Mouse (Mus musculus): ENCODE measurements around the gene Sept9. TPM values are rescaled to one million over a fixed set of nuclear protein-coding genes. Genes with fewer than 3 reads are reported as not detected.

Gene Sept9
- polyA plus RNA-seq, 1 experiment, result 118 TPM

DNA sequence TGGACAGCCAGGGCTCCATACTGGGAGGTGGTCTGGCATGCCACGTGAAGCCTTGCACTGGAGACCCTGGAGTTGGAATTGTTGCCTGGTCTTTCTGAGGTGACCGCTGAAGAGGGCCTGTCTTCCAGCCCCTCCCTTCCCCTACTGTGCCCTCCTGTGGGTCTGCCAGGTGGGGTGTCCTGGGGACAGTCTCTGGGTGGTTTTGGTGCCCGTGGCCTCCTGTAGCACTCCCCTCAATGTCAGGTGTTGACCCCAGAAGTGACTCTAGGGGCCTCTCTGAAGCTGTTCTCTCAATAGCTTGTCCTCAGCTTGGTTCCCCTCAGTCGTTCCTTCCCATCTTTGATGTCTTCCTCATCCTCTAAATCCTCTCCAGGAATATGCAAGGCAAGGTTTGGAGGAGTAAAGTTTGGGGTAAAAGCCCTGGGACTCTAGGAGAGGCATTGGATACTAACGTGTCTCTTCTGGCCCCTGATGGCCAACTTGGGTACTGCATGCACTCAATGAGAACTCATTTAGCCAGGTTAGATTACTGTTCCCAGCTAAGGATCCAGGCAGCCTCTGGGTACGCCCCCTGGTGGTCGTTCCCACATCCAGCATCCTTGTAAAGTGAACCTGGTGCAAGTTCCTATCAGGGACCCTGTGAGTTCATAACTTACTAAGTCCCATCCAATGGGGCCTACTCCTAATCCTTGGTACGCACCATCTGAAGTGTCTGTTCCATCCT, 158.6 kb downstream of the Sept9 start:
- Histone ChIP-seq H3K4me3 (ENCODE audit: insufficient read depth, low read depth, low read length) (no peak overlapping the region), H3K4me1 (ENCODE audit: control insufficient read depth, insufficient read depth, insufficient read length, low read length) (peaks cover 14% of the 10 kb centered on the region), H3K27ac (replicated peaks; ENCODE audit: low read depth, low read length) (no peak overlapping the region)

DNA sequence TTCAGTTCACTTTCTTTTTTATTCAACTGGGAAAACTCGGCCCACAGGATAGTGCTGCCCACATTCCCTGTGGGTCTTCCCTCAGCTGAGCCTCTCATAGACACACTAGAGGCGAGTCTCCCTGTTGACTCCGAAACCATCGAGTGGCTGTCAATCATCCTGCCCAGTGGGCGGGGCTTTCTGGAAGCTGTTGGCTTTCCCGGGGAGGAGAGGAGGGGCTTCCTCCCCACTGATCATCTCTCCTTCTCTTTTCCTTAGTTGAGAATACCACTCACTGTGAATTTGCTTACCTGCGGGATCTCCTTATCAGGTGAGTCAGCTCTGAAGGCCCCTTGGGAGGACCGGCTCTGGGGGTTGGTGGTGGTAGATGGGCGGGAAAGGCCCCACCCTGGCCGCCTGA, 159.7 kb downstream of the Sept9 start:
- H3K4me3 ChIP-seq (ENCODE audit: insufficient read depth, low read depth, low read length), result no peak overlapping the region
- peaks cover 4% of the 10 kb centered on the region; the same call in 1 of the 2 replicates for H3K4me1 ChIP-seq (ENCODE audit: control insufficient read depth, insufficient read depth, insufficient read length, low read length)
- H3K27ac ChIP-seq (replicated peaks; ENCODE audit: low read depth, low read length), result no peak overlapping the region

DNA sequence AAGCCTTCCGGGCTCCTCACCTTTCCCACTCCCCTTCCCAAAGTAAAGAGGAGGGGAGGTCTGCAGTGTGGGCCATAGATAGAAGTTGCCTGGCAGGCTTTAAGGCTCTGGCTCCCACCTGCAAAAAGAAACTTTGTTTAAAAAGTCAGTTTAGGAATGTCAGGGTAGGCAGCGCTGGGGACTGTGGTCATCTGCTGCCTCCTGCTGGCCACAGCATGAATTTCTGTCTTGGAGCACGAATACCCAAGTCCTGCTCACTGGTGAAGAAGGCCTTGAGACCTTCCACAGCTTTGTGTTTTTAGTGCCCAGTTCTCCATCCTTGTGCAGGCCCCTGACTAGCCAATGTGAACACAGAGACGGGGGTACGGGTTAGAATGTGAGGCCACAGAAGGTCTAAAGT, 160.4 kb downstream of the Sept9 start:
- Histone ChIP-seq H3K27ac (replicated peaks; ENCODE audit: low read depth, low read length) (no peak overlapping the region), H3K4me3 (ENCODE audit: insufficient read depth, low read depth, low read length) (no peak overlapping the region), H3K4me1 (ENCODE audit: control insufficient read depth, insufficient read depth, insufficient read length, low read length) (no peaks in the 10 kb centered on the region)

DNA sequence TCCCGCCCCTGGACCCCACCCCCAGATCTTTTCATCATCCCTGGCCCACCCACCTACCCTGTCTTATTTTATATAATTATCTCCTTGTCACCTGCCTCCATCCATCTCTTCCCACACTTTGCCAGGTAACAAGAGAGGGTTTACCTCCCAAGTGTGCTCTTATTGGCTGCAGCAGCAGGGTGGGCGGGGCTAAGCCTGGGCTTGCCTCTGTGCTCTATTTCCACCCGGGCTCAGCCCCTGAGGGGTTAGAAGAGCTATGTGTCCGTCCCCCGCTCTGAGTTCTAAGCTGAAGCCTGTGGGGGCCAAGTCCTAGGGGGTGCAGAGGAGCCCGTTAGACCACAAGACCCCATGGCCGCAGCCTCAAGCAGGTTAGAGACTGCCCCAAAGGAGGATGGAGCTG, 161.1 kb downstream of the Sept9 start:
- Histone ChIP-seq H3K4me1 (ENCODE audit: control insufficient read depth, insufficient read depth, insufficient read length, low read length) (no peaks in the 10 kb centered on the region), H3K4me3 (ENCODE audit: insufficient read depth, low read depth, low read length) (no peak overlapping the region), H3K27ac (replicated peaks; ENCODE audit: low read depth, low read length) (no peak overlapping the region)

DNA sequence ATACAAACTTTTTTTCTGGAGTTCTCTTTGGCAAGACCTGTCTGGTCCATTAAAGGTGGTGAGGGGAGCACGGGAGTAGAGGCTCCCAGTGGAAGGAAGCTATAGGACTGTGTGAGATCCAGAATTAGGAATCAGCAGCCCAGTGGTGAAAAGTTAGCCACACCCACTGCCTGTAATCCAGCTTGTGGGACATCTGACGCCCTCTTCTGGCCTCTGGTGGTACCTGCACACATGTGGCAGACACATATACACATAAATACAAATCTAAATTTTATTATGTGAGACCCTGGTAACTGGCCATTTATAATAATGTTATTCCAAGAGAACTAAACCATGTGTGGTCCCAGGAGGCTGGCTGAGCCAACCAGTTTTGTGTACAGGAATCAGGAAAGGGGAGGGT, 162.8 kb downstream of the Sept9 start:
- H3K4me1 ChIP-seq (ENCODE audit: control insufficient read depth, insufficient read depth, insufficient read length, low read length), result no peaks in the 10 kb centered on the region
- no peak overlapping the region for H3K27ac ChIP-seq (replicated peaks; ENCODE audit: low read depth, low read length)
- H3K4me3 ChIP-seq (ENCODE audit: insufficient read depth, low read depth, low read length), result no peak overlapping the region

DNA sequence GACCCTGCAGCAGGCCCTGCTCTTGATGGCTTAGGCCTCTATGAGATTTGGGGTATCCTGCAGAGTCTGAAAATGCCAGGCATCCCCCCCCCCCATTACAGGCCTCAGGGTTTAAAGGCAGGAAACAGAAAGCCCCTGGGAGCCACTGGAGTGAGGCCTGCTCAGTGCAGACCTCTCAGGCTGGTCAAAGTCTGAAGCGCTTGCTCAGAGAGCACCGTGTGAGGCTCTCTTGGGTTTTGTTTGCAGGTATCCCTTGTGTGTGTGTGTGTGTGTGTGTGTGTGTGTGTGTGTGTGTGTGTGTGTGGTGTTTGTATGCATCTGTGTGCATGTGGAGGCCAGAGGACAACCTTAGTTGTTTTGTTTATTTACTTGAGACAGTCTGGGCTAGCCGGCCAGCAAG, 164.5 kb downstream of the Sept9 start:
- Histone ChIP-seq H3K4me3 (ENCODE audit: insufficient read depth, low read depth, low read length) (no peak overlapping the region), H3K4me1 (ENCODE audit: control insufficient read depth, insufficient read depth, insufficient read length, low read length) (no peaks in the 10 kb centered on the region), H3K27ac (replicated peaks; ENCODE audit: low read depth, low read length) (no peak overlapping the region)

DNA sequence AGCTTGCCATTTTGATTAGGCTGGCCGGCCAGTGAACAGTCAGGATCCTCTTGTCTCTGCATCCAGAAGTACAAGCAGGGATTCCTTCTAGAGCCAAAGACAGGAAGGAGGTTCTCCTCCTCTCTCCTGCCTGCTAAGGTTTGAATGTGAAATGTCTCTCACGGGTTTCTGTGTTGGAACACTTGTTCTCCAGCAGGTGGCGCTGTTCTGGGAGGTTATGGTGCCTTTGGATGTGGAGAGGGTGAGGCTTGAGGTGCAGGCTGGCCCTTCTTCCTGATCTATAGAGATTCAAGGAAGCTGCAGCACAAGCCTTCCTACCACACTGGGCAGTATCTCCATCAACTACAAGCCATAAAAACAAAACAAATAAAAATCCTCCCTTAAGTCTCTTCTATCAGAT, 167.0 kb downstream of the Sept9 start:
- no peak overlapping the region for H3K27ac ChIP-seq (replicated peaks; ENCODE audit: low read depth, low read length)
- H3K4me1 ChIP-seq (ENCODE audit: control insufficient read depth, insufficient read depth, insufficient read length, low read length), result no peaks in the 10 kb centered on the region
- H3K4me3 ChIP-seq (ENCODE audit: insufficient read depth, low read depth, low read length), result no peak overlapping the region

DNA sequence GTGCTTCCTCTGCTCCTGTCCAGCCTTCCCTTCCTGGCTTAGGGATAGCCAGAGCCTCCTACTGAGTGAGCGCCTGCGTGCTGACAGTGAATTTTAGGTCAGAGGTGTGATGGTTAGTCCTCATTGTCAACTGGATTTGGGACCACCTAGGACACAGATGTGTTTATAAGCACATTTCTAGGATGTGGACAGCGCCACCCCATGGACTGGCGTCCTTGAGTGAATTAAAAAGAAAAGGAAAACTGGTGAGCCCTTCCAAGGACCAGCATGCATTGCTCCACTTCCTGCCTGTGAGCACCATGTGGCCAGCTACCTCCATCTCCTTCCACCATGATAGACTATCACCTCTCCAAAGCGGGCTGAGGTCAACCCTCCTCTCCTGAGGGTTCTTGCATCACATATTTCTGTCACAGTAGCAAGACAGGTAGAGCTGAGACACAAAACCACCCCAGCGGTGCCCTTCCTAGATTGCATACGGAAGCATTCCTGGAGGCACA, 167.4 kb downstream of the Sept9 start:
- Histone ChIP-seq H3K27ac (replicated peaks; ENCODE audit: low read depth, low read length) (no peak overlapping the region), H3K4me1 (ENCODE audit: control insufficient read depth, insufficient read depth, insufficient read length, low read length) (no peaks in the 10 kb centered on the region), H3K4me3 (ENCODE audit: insufficient read depth, low read depth, low read length) (no peak overlapping the region)

DNA sequence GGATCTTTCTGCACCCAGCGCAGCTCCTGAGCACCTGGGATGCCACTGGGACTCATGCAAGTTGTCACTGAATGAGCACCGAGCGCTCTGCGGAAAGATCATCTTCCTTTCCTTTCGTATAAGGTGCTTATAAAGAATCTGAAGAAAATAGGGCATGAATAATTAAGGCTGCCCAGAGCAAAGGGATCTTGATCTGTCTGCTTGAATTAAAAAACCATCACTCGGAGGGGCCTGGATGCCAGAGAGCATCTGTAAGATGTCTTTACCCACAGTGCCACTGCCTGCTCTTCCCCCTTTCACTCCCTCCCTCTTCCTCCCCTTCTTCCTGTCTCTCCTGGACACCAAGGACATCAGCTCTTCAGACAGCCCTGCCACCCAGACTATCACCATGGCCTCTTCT, 168.5 kb downstream of the Sept9 start:
- H3K27ac ChIP-seq (replicated peaks; ENCODE audit: low read depth, low read length), result no peak overlapping the region
- no peak overlapping the region for H3K4me3 ChIP-seq (ENCODE audit: insufficient read depth, low read depth, low read length)
- H3K4me1 ChIP-seq (ENCODE audit: control insufficient read depth, insufficient read depth, insufficient read length, low read length), result no peaks in the 10 kb centered on the region

DNA sequence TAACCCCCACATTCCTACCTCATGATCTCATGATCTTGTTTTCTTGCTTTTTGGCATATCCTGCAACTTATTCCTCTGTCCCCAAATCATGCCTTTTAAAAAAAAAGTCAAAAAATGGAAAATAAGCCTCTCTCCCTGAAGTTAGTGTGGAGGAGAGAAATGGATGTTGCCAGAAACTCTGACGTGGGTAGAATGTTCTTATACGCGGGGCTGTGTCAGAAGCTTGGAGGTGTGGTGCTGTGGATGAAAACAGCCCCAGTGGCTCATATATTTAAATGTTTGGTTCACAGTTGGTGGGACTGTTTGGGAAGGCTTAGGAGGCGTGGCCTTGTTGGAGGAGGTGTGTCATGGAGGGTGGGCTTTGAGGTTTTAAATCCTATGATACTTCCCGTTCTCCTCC, 169.9 kb downstream of the Sept9 start:
- no peaks in the 10 kb centered on the region for H3K4me1 ChIP-seq (ENCODE audit: control insufficient read depth, insufficient read depth, insufficient read length, low read length)
- no peak overlapping the region for H3K4me3 ChIP-seq (ENCODE audit: insufficient read depth, low read depth, low read length)
- no peak overlapping the region for H3K27ac ChIP-seq (replicated peaks; ENCODE audit: low read depth, low read length)

DNA sequence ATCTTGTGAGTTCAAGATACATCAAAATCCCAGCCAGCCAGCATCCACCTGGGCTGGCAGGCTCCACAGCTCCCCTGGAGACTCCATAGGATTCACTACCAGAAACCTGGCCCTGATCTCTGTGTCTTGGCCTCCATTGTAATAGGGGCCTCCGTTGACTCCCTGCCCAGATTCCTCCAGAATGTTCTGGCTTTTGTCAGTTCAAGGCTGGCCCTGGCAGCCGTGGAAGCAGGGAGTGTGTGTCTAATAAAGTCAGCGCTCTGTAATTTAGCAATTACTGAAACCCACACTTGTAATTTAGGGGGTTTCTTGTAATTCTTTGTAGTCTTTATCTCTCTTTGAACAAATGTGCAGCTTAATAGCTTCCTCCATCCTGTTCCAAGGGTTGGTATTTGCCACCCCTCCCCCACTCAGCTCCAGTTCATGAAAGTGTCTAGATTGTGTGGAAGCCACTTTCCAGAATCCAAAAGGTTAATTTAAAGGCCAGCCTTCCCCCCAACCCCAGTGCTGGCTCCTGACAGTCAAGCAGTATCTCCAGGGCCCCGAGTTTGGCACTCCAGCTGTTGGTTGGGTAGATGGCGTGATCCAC, 170.9 kb downstream of the Sept9 start:
- no peak overlapping the region for H3K4me3 ChIP-seq (ENCODE audit: insufficient read depth, low read depth, low read length)
- no peak overlapping the region for H3K27ac ChIP-seq (replicated peaks; ENCODE audit: low read depth, low read length)
- no peaks in the 10 kb centered on the region for H3K4me1 ChIP-seq (ENCODE audit: control insufficient read depth, insufficient read depth, insufficient read length, low read length)

DNA sequence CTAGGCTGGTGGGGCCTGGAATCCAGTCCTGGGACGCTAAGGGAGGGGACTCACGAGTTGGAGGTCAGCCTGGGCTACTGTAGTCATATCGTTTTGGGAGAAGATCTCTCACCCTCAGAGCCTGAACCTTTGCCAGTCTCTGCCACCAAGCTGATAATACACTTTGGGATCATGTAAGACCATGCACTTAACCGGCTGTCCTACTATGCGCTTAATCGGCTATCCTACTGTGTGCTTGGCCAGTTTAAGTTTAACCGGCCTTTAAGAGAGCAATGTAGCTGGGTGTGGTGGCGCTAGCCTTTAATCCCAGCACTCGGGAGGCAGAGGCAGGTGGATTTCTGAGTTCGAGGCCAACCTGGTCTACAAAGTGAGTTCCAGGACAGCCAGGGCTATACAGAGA, 173.1 kb downstream of the Sept9 start:
- no peak overlapping the region for H3K4me3 ChIP-seq (ENCODE audit: insufficient read depth, low read depth, low read length)
- no peaks in the 10 kb centered on the region for H3K4me1 ChIP-seq (ENCODE audit: control insufficient read depth, insufficient read depth, insufficient read length, low read length)
- no peak overlapping the region for H3K27ac ChIP-seq (replicated peaks; ENCODE audit: low read depth, low read length)

DNA sequence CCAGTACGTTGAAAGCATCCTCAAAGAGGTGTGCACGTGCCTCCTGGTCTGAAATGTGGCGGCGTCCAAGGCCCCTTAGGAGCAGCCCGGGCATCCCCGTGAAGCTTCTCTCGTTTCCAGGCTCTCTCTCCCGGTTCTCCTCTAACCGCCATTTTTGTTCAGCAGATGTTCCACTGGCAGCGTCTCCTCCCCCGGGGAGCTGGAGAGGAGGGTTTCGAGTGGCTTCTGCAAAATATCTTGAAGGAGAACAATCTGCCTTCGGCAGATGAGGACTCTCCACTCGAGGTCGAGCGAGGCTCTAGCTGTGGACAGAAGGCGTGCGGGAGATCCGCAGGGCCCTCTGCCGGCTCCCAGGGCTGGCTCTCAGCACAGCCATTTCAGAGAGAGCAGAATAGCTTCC, 173.7 kb downstream of the Sept9 start:
- Histone ChIP-seq H3K27ac (replicated peaks; ENCODE audit: low read depth, low read length) (no peak overlapping the region), H3K4me3 (ENCODE audit: insufficient read depth, low read depth, low read length) (no peak overlapping the region), H3K4me1 (ENCODE audit: control insufficient read depth, insufficient read depth, insufficient read length, low read length) (no peaks in the 10 kb centered on the region)

DNA sequence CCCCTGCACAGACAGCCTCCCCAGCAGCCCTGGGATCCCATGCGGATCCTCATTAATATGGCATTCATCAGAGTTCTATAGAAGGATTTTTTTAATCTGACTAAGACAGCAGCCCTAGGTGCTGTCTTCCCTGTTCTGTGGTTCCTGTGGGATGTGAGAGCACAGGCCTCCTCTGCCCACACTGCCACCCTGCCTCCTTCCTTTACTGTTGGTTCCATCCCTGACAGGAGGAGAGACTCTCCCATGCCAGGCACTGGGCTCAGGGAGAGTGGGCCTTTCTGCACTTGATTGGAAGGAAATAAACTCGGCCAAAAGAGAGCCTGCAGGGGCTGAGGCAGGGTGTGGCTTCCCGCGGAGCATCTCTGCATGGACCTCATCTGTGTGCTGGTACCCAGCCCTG, 174.4 kb downstream of the Sept9 start:
- H3K4me3 ChIP-seq (ENCODE audit: insufficient read depth, low read depth, low read length), result no peak overlapping the region
- no peaks in the 10 kb centered on the region for H3K4me1 ChIP-seq (ENCODE audit: control insufficient read depth, insufficient read depth, insufficient read length, low read length)

DNA sequence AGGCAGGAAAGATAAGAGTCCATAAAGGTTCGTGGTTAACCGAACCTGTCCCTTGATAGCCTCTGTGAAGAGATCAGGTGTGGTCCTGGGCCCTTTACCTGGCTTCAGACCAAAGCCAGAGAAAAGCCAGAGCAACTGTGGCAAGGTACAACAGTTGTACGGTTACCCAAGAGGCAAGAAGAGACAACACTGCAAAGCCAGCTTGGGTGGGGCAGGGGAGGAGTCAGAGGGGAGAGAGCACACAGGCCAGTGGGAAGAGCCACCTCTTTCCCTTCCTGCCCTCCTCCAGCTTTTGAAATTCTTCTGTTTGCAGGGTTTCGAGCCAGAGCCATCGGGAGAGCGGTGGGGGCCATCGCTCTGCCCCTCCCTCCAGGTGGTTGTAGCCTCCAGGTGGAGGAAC, 174.8 kb downstream of the Sept9 start:
- H3K4me1 ChIP-seq (ENCODE audit: control insufficient read depth, insufficient read depth, insufficient read length, low read length), result no peaks in the 10 kb centered on the region
- no peak overlapping the region for H3K4me3 ChIP-seq (ENCODE audit: insufficient read depth, low read depth, low read length)
- no peak overlapping the region for H3K27ac ChIP-seq (replicated peaks; ENCODE audit: low read depth, low read length)

More for the DNA sequence above, 174.4 kb downstream of the Sept9 start:
- H3K27ac ChIP-seq (replicated peaks; ENCODE audit: low read depth, low read length), result no peak overlapping the region

DNA sequence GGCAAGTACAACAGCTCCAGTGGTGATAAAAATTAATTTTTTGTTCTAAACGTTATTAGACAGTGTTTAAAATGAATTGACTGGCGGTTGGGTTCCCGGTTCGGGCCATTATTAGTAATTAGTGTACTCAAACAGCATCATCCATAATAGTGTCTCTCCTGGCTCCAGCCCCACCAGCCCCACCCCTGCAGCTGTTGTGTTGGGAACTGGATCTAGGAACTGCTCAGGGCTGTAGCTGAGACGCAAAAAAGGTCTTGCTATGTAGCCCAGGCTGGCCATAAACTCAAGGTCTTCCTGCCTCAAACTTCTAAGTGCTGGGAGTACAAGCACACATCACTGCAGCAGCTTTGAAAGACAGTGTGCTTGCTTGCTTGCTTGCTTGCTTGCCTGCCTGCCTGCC, 180.3 kb downstream of the Sept9 start:
- Histone ChIP-seq H3K4me1 (ENCODE audit: control insufficient read depth, insufficient read depth, insufficient read length, low read length) (no peaks in the 10 kb centered on the region), H3K27ac (replicated peaks; ENCODE audit: low read depth, low read length) (no peak overlapping the region), H3K4me3 (ENCODE audit: insufficient read depth, low read depth, low read length) (no peak overlapping the region)
